Mouse (Mus musculus): ENCODE measurements around the gene 4930550L24Rik.

Gene 4930550L24Rik

DNA sequence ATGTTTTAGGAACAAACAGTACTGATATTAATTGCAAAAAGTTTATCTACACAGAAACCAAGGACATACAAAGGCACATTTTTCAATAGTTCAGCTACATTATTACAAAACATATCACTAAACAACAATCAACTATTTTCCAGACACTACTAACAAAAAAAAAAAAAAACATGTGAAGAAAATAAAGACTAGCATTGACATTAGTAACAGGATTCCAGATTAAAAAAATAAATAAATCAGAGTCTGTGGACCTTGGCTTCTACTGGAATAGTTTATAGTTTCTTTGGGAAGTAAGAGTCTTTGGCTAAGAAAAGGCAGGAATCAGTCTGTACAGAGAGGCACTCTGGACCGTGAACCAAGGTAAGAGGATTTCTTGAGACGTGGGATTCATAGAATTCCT is at the start of gene 4930550L24Rik:
TSS of gene 4930550L24Rik (plus strand) at position 301 of the 400 bp plus-strand sequence.
- no peak for DNase-seq (ENCODE audit: low spot score in 2 of 2)

DNA sequence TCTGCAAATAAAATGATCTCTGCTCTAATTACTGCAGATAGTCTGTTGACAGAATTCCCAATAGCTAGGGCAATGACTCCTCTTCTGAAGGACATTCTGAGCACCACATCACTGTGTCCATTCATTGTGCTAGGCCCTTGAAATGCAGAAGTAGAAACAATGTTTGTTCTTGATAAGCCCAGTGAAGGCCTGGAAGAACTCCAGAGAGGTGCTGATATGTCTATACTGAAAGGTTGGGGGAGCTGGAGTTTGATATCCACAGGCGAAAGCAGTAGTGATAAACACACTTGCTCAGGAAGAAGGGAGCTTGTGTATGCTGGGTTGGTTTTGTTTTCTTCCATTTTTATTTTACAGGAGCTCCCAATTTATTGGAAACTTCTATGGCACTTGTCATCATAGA is 8.4 kb upstream of the 4930550L24Rik start:
- DNase-seq (ENCODE audit: low spot score in 2 of 2): no peak

DNA sequence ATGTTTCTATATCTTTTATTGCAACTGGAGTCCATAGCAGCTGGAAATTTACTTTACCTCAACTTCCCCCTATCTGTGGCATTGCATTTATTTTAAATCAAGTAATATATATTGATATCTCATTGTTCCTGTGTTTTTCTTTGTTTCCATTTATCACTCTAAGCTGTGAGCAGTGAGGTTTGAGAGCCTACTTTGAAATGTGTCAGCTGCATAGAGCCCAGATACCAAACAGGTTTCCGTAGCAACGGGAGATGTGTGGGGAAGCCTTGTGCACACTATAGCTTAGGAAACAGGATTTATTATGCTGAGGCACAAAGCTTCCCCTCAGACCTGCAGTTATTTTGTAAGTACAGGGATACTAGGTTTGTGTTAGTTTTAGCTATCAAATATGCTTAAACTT is 58.8 kb downstream of the 4930550L24Rik start:
- no peak for DNase-seq (ENCODE audit: low spot score in 2 of 2)

All from frontal cortex, postnatal 14 days (tissue).